Mouse (Mus musculus) macrophage (primary cell): ENCODE results near the gene Polr3b. TPM values are rescaled to one million over a fixed set of nuclear protein-coding genes. Genes with fewer than 3 reads are reported as not detected.

Source experiments
- H3K27ac ChIP-seq: fragments of 350-480 bp; formaldehyde crosslinking; 2 replicates; pipeline ENCODE4 v1.9.0; 2021
- H3K36me3 ChIP-seq: fragments of 350-480 bp; formaldehyde crosslinking; 2 replicates; pipeline ENCODE4 v1.9.0; 2021; ENCODE audit errors: inconsistent target
- H3K4me3 ChIP-seq: fragments of 350-480 bp; formaldehyde crosslinking; 2 replicates; pipeline ENCODE4 v1.9.0; 2021; ENCODE audit errors: inconsistent target
- H3K79me2 ChIP-seq: fragments of 350-480 bp; formaldehyde crosslinking; 2 replicates; pipeline ENCODE4 v1.9.0; 2021; ENCODE audit errors: inconsistent target
- WGBS: methylation state at CpG from one replicate; pipeline ENCODE4 v1.1.7; 2026; ENCODE audit warnings: inconsistent platforms; ENCODE audit not compliant: missing documents; 5-methylcytosine and 5-hydroxymethylcytosine counted together
- polyA plus RNA-seq: library from polyadenylated mRNA; stranded (reverse); fragments of 250-400 nt; gene quantifications from 3 replicates; pipeline ENCODE4 v1.2.4, GENCODE M21; 2018; ENCODE audit warnings: inconsistent platforms
- total RNA-seq, 78 experiments: library from RNA; depleted of rRNA; stranded (reverse); fragments of 250-400 nt; gene quantifications; 1 replicate in 9 of 78; 2 replicates in 24 of 78; 3 replicates in 43 of 78; 4 replicates in 2 of 78; pipeline ENCODE4 v1.2.4; 2018; ENCODE audit warnings: inconsistent platforms in 56 of 78

Gene Polr3b
- 10 to 100 TPM; 24.8 to 73.2 (median 47.0) TPM for total RNA-seq (2018; cell fraction: chromatin; rRNA removed)
- 10 to 100 TPM in 20 of 26 experiments, 1 to 10 TPM in 6; 6.2 to 16.7 (median 11.8) TPM for total RNA-seq (2018; cell fraction: cytosol; rRNA removed)
- 10 to 100 TPM; 12.2 to 42.3 (median 21.3) TPM for total RNA-seq (2018; cell fraction: nucleus; rRNA removed)
- 9.6 to 15.9 TPM (median 10.0 TPM) in 3 replicates for polyA plus RNA-seq

- WGBS: 9% methylated on average over 53 of the region's 53 CpGs
- Histone ChIP-seq H3K79me2 (peaks cover 27% of the 10 kb centered on the region), H3K27ac (peak within 1 kb of the TSS; percentile 83), H3K4me3 (peak within 1 kb of the TSS; percentile 62), H3K36me3 (no peaks in the 10 kb centered on the region)
Observed at GRCm38 (mm10) chr10:84621826-84622790, at the start of gene Polr3b. Polr3b (plus strand) TSS chr10:84622292.

DNA sequence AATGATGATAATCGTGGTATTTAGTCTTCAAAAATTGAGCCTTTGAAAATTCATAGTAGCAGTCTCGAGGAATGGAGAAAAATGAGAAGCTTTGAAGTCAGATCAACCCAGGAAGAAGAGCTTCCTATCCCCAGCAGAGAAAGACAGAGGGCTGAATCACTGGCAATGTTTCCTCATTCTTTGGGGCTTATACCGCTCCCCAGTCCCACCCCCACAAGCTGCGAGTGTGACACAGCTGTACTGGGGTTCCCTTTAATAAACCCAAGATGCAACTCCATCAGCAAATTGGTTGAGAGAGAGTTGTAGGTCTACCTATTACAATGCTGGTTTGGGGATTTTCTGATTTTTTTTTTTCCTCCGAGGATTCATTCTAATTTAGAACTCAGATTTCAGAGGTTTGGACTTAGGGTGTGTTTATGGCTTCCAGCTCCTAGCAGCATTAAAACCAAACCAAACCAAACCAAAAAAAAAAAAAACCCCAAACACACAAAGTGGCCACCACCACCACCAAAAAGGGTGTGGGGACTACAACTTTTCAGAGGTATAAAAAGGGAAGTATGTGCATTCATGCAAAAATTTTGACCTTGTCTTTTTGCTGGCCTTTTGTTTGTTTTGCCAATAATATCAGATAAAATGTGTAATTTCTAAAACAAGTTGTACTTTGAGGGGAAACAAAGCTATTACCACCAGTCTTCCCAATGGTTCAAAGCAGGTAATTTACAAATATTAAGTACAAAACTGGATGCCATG lies 48.2 kb upstream of the Polr3b start:
- H3K36me3 ChIP-seq: no peaks in the 10 kb centered on the region
- WGBS: 15% methylated on average over 5 of the region's 5 CpGs
- peak overlapping the region; percentile 64 for H3K27ac ChIP-seq
- no peak overlapping the region for H3K4me3 ChIP-seq
- peaks cover 12% of the 10 kb centered on the region; the same call in 1 of the 2 replicates for H3K79me2 ChIP-seq

DNA sequence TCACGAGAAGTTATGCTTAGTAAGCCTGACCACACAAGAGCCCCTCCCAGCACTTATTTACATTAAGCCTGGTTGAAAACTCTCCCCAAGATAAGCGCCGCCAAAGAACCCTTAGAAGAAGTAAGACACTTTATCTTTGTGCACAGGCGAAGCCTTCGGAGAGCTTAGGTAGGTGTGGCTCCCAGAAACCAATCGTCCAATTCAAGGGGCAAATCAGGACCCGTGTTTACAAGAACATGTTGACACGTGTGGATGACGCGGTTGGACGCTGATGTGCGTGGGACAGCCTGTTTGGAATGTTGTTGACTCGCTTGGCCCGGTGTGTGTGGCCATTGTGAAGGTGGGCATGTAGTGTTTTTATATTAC lies 46.1 kb upstream of the Polr3b start:
- WGBS: 0% methylated on average over 14 of the region's 14 CpGs
- peak overlapping the region; percentile 94 for H3K27ac ChIP-seq
- H3K79me2 ChIP-seq: peaks cover 13% of the 10 kb centered on the region; the same call in 1 of the 2 replicates
- peak overlapping the region; percentile 70 for H3K4me3 ChIP-seq
- H3K36me3 ChIP-seq: no peaks in the 10 kb centered on the region

GRCm38 (mm10) chr10:84576395-84577070 lies 45.6 kb upstream of the Polr3b start, which contains the start of gene Tcp11l2:
Tcp11l2 (plus strand) TSS chr10:84576626.
- Histone ChIP-seq H3K4me3 (peak within 1 kb of the TSS; percentile 70), H3K27ac (peak within 1 kb of the TSS; percentile 94), H3K36me3 (no peaks in the 10 kb centered on the region), H3K79me2 (peaks cover 13% of the 10 kb centered on the region; the same call in 1 of the 2 replicates)
- WGBS: under 1% methylated on average over 46 of the region's 46 CpGs

DNA sequence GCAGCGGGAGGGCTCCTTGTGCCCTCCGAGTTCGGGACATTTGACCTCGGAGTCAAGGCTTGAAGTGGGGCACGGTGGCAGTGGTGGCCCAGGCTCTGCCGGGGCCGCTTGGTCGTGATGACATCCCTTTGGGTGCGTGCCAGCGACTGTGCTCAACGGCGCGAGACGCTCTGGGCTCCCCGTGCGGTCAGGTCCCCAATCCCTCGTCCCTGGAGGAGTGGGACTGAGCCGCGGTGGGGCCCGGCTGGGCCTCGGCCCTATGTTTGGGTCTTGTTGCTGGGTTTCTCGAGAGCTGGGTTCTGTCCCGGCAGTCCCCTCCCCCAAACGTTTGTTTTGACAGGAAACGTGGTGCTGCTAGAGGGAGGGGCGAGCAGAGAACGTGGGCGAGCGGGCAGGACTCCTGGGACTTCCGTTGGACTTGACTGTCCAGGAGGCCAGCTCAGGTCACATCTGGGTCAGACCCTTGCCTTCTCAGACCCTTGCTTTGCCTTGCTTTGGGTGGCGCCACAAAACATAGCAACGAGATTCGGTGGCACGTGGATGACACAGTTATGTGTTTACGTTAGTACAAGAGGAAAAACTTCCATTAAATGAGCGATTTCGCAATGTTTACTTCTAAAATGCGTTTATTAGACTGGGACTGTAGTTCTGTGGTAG lies 44.9 kb upstream of the Polr3b start:
- under 1% methylated on average over 38 of the region's 38 CpGs for WGBS
- H3K27ac ChIP-seq: peak overlapping the region; percentile 94
- H3K36me3 ChIP-seq: no peaks in the 10 kb centered on the region
- peaks cover 13% of the 10 kb centered on the region; the same call in 1 of the 2 replicates for H3K79me2 ChIP-seq
- H3K4me3 ChIP-seq: peak overlapping the region; percentile 70

DNA sequence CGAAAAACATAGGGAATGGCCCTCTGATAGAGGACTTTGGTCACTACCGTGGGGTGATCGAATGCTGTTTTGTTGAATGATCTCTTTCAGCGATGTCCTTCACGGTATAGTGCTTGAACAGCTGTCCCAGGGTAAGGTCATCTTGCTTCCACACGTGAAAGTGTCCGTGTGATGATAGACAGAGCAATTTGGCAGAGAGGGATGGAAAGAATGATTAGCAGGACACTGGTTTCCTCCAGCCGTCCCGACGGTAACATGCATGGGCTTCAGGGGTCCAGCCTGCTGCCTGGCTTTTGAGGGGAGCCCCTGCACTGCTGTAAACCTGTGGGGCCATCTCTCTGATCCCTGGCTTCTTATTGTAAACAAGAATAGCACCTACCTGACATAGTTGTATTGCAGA lies 43.4 kb upstream of the Polr3b start:
- 91% methylated on average over 10 of the region's 10 CpGs for WGBS
- Histone ChIP-seq H3K4me3 (no peak overlapping the region), H3K36me3 (no peaks in the 10 kb centered on the region), H3K27ac (no peak overlapping the region), H3K79me2 (peaks cover 13% of the 10 kb centered on the region; the same call in 1 of the 2 replicates)

DNA sequence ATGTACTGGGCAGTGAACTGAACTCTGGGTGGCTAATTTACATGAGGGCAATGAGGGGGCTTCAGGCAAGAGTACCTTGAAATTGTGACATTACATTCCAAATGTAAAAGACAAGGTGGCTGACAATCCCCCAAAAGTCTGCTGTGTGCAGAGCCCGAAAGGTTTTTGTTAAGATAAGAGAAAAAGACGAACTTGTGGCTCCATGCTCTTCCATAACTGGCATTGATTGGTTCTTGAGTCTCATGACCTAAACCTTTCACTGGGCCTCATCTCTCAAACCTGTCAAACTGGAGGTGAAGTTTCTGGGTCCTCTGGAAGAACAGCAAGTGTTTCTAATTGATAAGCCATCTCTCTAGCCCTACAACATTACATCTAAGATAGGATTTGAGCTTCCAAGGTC lies 42.6 kb upstream of the Polr3b start:
- peaks cover 13% of the 10 kb centered on the region; the same call in 1 of the 2 replicates for H3K79me2 ChIP-seq
- 97% methylated on average over 2 of the region's 2 CpGs for WGBS
- no peaks in the 10 kb centered on the region for H3K36me3 ChIP-seq
- no peak overlapping the region for H3K4me3 ChIP-seq
- no peak overlapping the region for H3K27ac ChIP-seq

DNA sequence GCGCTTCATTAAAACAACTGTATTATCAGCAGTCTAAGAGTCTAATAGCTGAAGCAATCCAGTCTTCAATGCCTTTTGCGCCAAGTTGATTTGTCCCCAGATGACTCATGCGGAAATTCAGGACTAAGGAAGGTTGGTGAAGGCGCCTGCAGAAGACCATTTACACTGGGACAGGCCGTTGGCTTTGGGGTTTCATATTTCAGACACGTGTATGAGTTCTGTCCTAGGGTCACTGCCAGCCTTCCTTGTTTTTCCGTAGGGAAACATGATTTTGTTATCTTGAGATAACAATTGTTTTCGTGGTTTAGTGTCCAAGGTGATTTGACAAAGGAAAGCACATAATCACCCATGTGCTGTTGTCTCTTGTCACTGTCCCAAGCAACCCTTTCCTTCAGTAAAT lies 40.9 kb upstream of the Polr3b start:
- no peak overlapping the region for H3K4me3 ChIP-seq
- H3K36me3 ChIP-seq: no peaks in the 10 kb centered on the region
- 87% methylated on average over 8 of the region's 8 CpGs for WGBS

DNA sequence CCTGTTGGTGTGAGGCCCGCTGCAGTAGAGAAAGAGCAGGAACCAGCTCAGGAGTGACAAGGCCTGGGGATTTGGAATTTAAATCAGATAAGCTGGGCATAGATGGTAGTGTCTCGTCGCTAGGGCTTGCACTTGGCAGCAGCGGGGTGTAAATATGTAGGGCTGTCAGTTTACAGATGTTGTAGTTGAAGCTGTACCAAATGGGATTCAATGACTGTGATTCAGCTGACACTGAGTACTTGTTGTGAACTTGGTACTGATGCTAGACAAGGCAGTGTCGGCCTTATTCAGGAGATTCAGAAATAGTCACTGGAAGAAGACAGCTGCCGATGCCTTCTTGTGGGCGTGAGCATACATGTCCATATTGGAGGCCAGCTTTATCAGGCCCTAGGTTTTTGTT lies 39.9 kb upstream of the Polr3b start:
- H3K4me3 ChIP-seq: no peak overlapping the region
- H3K79me2 ChIP-seq: peaks cover 13% of the 10 kb centered on the region; the same call in 1 of the 2 replicates
- H3K27ac ChIP-seq: no peak overlapping the region
- whole genome bisulfite sequencing: 98% methylated on average over 5 of the region's 7 CpGs
- no peaks in the 10 kb centered on the region for H3K36me3 ChIP-seq

More for the DNA sequence above, 40.9 kb upstream of the Polr3b start:
- H3K79me2 ChIP-seq: peaks cover 13% of the 10 kb centered on the region; the same call in 1 of the 2 replicates
- H3K27ac ChIP-seq: no peak overlapping the region

- Histone ChIP-seq H3K79me2 (no peaks in the 10 kb centered on the region; the same call in 1 of the 2 replicates), H3K36me3 (no peaks in the 10 kb centered on the region), H3K27ac (no peak overlapping the region), H3K4me3 (no peak overlapping the region)
- 70% methylated on average over 11 of the region's 11 CpGs for WGBS
Observed at GRCm38 (mm10) chr10:84584451-84585293, 37.4 kb upstream of the Polr3b start.

DNA sequence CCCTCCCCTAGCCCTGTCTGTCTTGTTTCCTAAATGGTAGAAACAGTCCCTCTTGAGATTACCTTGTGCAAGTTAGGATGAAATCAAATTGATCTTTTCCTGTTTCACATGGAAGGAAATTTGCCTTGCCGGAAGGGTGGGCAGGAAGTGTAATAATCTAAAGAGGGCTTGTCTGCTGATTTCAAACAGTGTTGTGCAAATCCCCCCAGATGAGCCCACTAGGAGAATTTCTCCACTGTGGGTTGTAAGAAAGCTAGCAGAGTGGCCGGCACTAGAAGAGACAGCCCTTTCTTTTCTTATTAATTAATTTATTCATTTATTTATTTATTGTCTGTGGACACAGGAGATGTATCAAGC lies 36.8 kb upstream of the Polr3b start:
- Histone ChIP-seq H3K27ac (no peak overlapping the region), H3K36me3 (0 out of 2 replicates have a peak, but pooled peaks cover 3% of the 10 kb centered on the region), H3K79me2 (no peaks in the 10 kb centered on the region), H3K4me3 (no peak overlapping the region)
- 49% methylated on average over 2 of the region's 2 CpGs for WGBS

- no peak overlapping the region for H3K27ac ChIP-seq
- H3K36me3 ChIP-seq: peaks cover 19% of the 10 kb centered on the region; the same call in 1 of the 2 replicates
- WGBS: 91% methylated on average over 14 of the region's 14 CpGs
- H3K79me2 ChIP-seq: no peaks in the 10 kb centered on the region
- H3K4me3 ChIP-seq: no peak overlapping the region
Observed at GRCm38 (mm10) chr10:84590956-84591355, 31.1 kb upstream of the Polr3b start.

GRCm38 (mm10) chr10:84591640-84592148 lies 30.4 kb upstream of the Polr3b start:
- Histone ChIP-seq H3K27ac (no peak overlapping the region), H3K4me3 (no peak overlapping the region), H3K36me3 (peaks cover 19% of the 10 kb centered on the region; the same call in 1 of the 2 replicates), H3K79me2 (no peaks in the 10 kb centered on the region)
- 90% methylated on average over 2 of the region's 2 CpGs for WGBS
